In genomic region chr2:33635323-33636116, GRCm38 (mm10) we compare ENCODE assay signal across 16 mouse cellular contexts. TPM values are rescaled to one million over a fixed set of nuclear protein-coding genes. Genes with fewer than 3 reads are reported as not detected.
DNase-seq lines count a peak whose midpoint lies in the region; ATAC-seq lines count a peak whose summit lies in the region.
"Had no signal": no experiment of that assay in that cellular context is flagged by ENCODE, and none has a peak within 500 bp of the region (broad histone marks: within the 10 kb centered on the region; RNA-seq: fewer than 3 reads in every experiment).

No protein-coding gene starts in this region.

- peak overlapping the region; percentile 3; the same call in 1 of the 2 replicates for H3K4me3 ChIP-seq in embryonic facial prominence, embryonic 12.5 days
- H3K4me3 ChIP-seq in limb, embryonic 10.5 days: peak overlapping the region; percentile 79
- H3K4me3 ChIP-seq in midbrain, embryonic 16.5 days (ENCODE audit: low read depth, low read length): no peak overlapping the region
- H3K4me3 ChIP-seq: myocyte had no signal

- peak; percentile 83 for DNase-seq in heart, adult 11 months
- DNase-seq in heart, adult 18-20 months: no peak
- DNase-seq in limb, embryonic 10.5 days (ENCODE audit: low spot score): peak; percentile 52
- DNase-seq in cerebellum, postnatal 25 days: no peak
- no peak for DNase-seq in urinary bladder, postnatal 10 days (ENCODE audit: low spot score)
- no peak for DNase-seq in lung, adult 18-20 months
- DNase-seq: cerebellum, adult 8-10 months; lung, postnatal 36 days; thymus, postnatal 14 days had no signal

- WGBS in embryonic facial prominence, embryonic 12.5 days: 5% methylated on average over 19 of the region's 19 CpGs
- WGBS in limb, embryonic 10.5 days: 1% methylated on average over 19 of the region's 19 CpGs
- whole genome bisulfite sequencing in midbrain, embryonic 16.5 days: 7% methylated on average over 19 of the region's 19 CpGs

- no peaks in the 10 kb centered on the region for H3K36me3 ChIP-seq in embryonic facial prominence, embryonic 12.5 days
- peaks cover 39% of the 10 kb centered on the region for H3K36me3 ChIP-seq in limb, embryonic 10.5 days
- no peaks in the 10 kb centered on the region for H3K36me3 ChIP-seq in midbrain, embryonic 16.5 days (ENCODE audit: control insufficient read depth, insufficient read depth, low read length)
- H3K36me3 ChIP-seq: G1E had no signal

- no peak overlapping the region for H3K9ac ChIP-seq in embryonic facial prominence, embryonic 12.5 days
- H3K9ac ChIP-seq in midbrain, embryonic 16.5 days (ENCODE audit: low read depth, low read length): no peak overlapping the region

- no peak overlapping the region for H3K27ac ChIP-seq in embryonic facial prominence, embryonic 12.5 days
- peak overlapping the region; percentile 93 for H3K27ac ChIP-seq in limb, embryonic 10.5 days
- no peak overlapping the region for H3K27ac ChIP-seq in midbrain, embryonic 16.5 days (ENCODE audit: low read length)

- peaks cover 90% of the 10 kb centered on the region for H3K27me3 ChIP-seq in embryonic facial prominence, embryonic 12.5 days
- peaks cover 92% of the 10 kb centered on the region for H3K27me3 ChIP-seq in limb, embryonic 10.5 days (ENCODE audit: low read depth, poor library complexity, severe bottlenecking)
- peaks cover 64% of the 10 kb centered on the region for H3K27me3 ChIP-seq in midbrain, embryonic 16.5 days (ENCODE audit: control insufficient read depth, insufficient read depth, low read depth, low read length)

- no peaks in the 10 kb centered on the region for H3K9me3 ChIP-seq in embryonic facial prominence, embryonic 12.5 days
- H3K9me3 ChIP-seq in limb, embryonic 10.5 days (replicated peaks): no peaks in the 10 kb centered on the region
- no peaks in the 10 kb centered on the region for H3K9me3 ChIP-seq in midbrain, embryonic 16.5 days (replicated peaks; ENCODE audit: control insufficient read depth, low read length, poor library complexity, severe bottlenecking)

- ATAC-seq in embryonic facial prominence, embryonic 12.5 days (ENCODE audit: insufficient number of reproducible peaks, insufficient read depth, low FRiP score, low TSS enrichment): no peak
- ATAC-seq in midbrain, embryonic 16.5 days: no peak
- ATAC-seq: activated CD4-positive, CD25-positive, alpha-beta regulatory T cell, adult 4 months; intestine, embryonic 16.5 days had no signal

- peaks cover 15% of the 10 kb centered on the region for H3K4me1 ChIP-seq in embryonic facial prominence, embryonic 12.5 days
- peaks cover 90% of the 10 kb centered on the region for H3K4me1 ChIP-seq in limb, embryonic 10.5 days
- peaks cover 5% of the 10 kb centered on the region for H3K4me1 ChIP-seq in midbrain, embryonic 16.5 days (ENCODE audit: control insufficient read depth, insufficient read depth, low read length)

- peak overlapping the region; percentile 10 for H3K4me2 ChIP-seq in embryonic facial prominence, embryonic 12.5 days (replicated peaks)
- peak overlapping the region; percentile 12 for H3K4me2 ChIP-seq in midbrain, embryonic 16.5 days (ENCODE audit: low read length)
- H3K4me2 ChIP-seq: liver, embryonic 11.5 days had no signal

RNA-seq across cellular contexts. Expression of gene Lmx1b, which starts 4.8 kb away (rescaled TPM):
- total RNA-seq in heart, adult 18-20 months (2021): under 1 TPM in 1 of 2 experiments, not detected in 1; 0.05 TPM
- polyA plus RNA-seq in embryonic facial prominence, embryonic 12.5 days (2016; fragmentation: Nextera tagmentation; extraction: Ambion mirVana): 0.74 and 1.0 TPM in 2 replicates
- 11.0 and 13.9 TPM in 2 replicates for polyA plus RNA-seq in limb, embryonic 10.5 days (2016; fragmentation: Nextera tagmentation; extraction: Ambion mirVana)
- 0.95 and 0.98 TPM in 2 replicates for polyA plus RNA-seq in midbrain, embryonic 16.5 days (2015; fragmentation: Nextera tagmentation; extraction: Ambion mirVana)
- polyA plus RNA-seq: activated CD4-positive, CD25-positive, alpha-beta regulatory T cell, adult 4 months; G1E; intestine, embryonic 16.5 days; myocyte had no signal

Comparison
In these comparisons a context has a peak if more than half of its experiments do, and no peak if none do; other contexts are left out.
1. DNase-seq: peak in heart, adult 11 months (single experiment) and limb, embryonic 10.5 days (single experiment); none in heart, adult 18-20 months (0 of 2), cerebellum, postnatal 25 days (0 of 2), urinary bladder, postnatal 10 days (single experiment) and lung, adult 18-20 months (0 of 2).